Mouse (Mus musculus) layer of hippocampus, adult 8-10 months (tissue): ENCODE data around the gene Slk. TPM values are rescaled to one million over a fixed set of nuclear protein-coding genes. Genes with fewer than 3 reads are reported as not detected.

Source experiments
- DNase-seq, 2 experiments: peaks; one replicate each; pipeline ENCODE4 v3.0.0; 2022; ENCODE audit warnings: low spot score in 2 of 2
- total RNA-seq, 4 experiments: library from RNA; stranded (reverse); gene quantifications; 2 replicates each; pipeline ENCODE4 v1.2.4; 2022

Gene Slk
- 10 to 100 TPM; 58.0 to 64.1 (median 60.7) TPM for total RNA-seq

DNA sequence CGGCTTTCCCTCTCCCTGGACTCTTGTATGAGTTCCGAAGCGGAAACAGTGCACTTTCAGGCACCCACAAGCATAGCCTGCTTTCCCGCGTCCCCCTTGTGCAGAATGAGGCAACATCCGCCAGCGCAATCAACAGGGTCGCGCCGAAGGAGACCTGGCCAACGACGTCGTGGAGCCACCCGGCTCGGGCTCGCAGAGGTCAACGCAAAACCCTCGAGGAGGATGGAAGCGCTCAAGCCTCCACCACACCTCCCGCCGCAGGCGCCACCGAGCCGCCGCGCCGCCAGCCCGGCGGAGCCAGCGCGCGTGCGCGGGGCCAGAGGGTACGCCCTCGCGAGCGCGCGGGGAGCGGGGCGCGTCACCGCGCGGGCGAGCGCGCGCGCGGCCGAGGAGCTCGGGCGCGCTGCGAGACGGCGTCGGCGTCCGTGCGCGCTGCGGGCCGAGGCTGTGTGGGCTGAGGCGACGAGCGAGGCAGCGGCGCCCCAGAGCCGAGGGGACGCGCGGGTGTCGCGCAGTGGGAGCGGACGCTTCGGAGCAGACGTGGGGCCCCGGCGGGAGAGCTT lies at the start of gene Slk:
Gene Slk, plus strand, starts transcription at position 454 of the 563 bp plus-strand sequence.
- peak; percentile 53 to 72 for DNase-seq

- no peak for DNase-seq
Observed at GRCm38 (mm10) chr19:47531309-47531708, 48.2 kb upstream of the Slk start.

GRCm38 (mm10) chr19:47532449-47532848 lies 47.0 kb upstream of the Slk start:
- no peak for DNase-seq

DNA sequence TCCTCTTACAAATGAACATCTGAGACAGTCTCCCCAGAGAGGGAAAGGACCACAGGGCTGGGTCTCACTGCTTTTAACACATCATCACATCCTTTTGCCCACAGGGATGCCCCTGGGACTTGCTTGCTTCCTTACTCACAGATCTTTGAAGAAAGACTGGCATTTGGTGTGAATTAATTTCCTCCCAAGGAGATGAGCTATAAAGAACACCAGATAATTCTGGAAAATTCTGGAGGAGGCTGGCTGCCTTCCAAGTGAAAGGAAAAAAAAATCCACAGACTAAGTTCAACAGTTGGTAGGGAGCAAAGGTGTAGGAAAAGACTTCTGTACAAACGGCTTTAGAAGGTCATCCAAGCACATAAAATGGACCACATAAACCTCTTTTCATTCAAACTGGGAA lies 45.3 kb upstream of the Slk start:
- no peak for DNase-seq

DNA sequence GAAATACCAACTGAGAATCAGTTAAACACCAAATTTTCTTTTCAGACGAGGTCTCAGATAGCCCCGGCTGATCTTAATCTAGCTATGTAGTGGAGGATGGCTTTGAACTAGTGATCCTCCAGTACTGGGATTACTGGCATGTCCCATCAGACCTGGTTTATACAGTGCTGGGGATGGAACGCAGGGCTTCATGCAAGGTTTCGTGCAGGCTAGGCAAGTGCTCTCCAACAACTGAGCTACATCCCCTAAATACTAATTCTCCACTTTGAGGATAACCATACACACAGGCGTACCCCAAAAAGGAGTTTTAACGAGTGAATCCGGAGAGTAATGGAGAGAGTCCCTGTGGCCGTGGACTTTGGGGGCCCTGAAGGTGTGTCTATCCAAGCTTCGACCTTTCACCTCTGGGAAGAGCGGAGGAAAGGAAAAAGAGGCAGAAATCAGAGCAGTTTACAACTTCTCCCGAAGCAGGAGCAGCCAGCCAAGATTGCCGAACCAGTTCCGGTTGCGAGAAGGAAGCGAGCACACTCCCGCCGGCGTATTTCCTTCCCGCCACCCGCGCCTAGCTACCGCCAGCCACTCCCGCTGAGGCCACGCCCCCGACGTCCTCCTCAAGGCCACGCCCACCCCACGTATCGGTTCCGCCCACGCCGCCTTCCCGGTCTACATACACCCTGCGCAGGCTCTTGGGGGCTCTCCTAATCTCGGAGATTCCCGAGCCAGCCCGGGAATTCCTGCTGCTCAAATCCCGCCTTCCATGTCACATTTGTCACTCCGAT lies 42.8 kb upstream of the Slk start:
- peak; percentile 94 to 96 for DNase-seq

- no peak for DNase-seq
Observed at GRCm38 (mm10) chr19:47537300-47537792, 42.1 kb upstream of the Slk start, which contains the start of gene Stn1. Gene Stn1, minus strand, starts transcription at chr19:47537507.

GRCm38 (mm10) chr19:47537879-47538278 lies 41.6 kb upstream of the Slk start:
- DNase-seq, result no peak

DNA sequence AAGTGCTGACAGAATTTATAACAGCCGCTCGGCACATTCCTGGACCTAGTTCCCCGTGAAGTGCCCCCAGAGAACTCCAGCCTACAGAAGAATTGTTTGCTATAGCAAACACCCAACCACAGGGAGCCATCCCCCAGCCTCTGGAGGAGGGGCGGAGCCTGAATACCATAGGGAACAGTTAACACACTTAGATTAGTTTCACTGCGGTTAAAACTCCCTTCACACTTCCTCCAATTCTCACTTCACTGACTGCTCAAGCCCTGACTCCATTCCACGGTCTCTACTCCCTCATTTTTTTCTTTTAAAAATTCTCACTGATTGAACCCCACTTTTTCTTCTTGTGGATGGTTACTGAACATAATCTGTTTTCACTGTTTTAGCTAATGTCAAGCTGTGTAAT lies 40.7 kb upstream of the Slk start:
- DNase-seq, result no peak

DNA sequence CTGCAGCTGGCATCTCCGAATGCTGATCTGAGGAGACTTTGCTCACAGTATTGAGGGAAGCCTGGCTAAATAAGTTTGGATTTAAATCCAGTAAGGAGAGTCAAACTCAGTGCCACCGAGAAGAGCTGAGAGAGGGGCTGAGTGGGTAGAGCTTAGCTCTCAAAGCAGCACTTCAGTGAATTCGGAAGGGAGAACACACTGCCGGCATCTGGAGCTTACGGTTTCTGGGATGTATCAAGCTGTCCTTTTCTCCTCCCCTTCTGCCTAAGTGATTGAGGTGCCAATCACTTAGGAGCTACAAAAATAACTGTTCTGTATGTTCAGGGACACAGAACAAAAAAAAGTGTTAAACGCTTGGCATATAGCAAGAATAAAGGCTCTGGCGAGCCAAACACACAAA lies 37.0 kb upstream of the Slk start:
- no peak for DNase-seq

DNA sequence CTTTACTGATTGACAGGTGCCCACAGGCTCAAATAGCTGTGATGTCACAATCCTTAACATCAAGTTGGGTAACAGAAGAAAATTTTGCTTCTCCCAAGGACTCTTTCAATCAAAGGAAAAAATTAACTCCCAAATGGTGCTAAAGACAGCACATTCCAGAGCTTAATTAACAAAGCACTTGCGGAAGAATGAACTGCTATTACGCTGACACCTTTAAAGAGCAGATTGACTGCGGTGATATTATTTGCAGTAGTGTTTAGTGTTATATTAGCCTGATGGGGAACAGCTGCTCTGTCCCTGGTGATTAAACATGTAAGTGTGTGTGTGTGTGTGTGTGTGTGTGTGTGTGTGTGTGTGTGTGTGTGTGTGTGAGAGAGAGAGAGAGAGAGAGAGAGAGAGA lies 34.4 kb upstream of the Slk start:
- DNase-seq, result no peak

DNA sequence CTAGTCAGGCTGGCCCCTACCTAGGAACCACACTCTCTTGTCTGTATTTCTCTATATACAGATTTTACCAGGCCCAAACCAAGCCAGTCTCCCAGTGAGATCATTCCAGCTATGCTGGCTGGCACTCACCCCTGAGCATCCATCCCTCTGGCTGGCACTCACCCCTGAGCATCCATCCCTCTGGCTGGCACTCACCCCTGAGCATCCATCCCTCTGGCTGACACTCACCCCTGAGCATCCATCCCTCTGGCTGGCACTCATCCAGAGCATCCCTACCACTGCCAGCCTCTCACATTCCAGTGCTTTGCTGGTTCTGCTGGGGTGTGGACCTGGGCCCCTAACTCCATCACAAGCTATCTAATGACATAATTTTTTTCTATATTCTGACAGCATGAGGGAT lies 34.0 kb upstream of the Slk start:
- no peak for DNase-seq

DNA sequence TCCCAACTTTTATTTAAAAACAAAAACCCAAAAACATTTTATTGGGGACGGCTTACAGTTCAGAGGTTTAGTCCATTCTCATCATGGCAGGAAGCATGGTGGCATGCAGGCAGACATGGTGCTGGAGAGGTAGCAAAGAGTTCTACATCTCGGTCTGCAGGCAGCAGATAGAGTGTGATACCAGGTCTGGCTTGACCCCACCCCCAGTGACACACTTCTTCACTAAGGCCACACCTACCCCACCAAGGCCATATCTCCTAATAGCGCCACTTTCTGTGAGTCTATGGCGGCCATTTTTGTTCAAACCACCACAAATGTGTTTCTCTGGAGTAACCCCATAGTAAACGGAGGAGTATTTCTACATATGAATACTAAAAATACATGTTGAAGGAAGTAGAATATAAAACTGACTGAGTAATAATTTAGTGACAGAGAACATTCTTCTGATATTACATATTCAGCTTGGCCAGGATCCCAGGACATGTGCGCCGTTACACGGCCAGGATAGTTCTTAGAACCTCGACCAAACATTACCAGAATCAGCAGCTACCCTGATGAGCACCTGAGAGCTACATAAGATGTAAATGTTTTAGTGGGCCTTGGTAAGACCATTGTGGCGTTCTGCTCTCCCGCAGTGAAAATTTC lies 30.9 kb upstream of the Slk start:
- no peak for DNase-seq

DNA sequence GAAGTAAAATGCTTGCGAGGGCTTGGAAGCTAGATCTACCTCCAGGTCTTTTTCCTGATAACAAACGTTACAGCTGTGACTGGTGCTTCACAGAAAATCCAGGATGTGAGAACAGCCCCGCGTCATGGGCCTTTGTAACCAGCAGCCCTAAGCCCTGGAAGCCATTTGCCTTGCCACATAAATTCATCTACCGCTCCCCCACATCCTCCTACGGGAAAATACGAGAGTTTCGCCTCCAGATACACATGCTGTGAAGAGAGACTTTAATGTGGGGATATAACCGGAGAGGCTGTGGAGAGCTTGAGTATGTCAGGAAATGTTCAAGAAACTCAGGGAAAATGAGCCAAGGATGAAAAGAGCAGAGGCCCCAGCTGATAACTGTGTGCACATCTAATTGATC lies 30.3 kb upstream of the Slk start:
- DNase-seq, result no peak

DNA sequence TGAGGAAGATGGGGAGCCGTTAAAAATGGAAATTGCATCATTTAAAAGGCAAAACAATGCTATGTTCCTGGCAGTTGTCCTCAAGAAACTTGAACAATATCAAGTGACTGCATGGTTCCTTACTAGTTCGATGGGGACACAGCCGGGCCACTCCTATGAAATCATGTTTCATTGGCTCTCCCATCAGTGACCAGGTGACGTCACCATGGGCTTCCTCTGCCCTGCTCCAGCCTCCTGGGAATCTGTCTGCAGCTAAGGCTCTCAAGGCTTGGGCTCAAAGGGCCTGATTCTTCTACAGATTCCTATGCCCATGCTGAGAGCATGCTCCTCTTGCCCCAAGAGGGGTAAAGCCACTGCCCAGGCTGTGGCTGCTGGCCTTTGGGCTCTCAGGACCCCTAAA lies 29.9 kb upstream of the Slk start:
- no peak for DNase-seq

GRCm38 (mm10) chr19:47559145-47559544 lies 20.3 kb upstream of the Slk start:
- DNase-seq, result no peak

DNA sequence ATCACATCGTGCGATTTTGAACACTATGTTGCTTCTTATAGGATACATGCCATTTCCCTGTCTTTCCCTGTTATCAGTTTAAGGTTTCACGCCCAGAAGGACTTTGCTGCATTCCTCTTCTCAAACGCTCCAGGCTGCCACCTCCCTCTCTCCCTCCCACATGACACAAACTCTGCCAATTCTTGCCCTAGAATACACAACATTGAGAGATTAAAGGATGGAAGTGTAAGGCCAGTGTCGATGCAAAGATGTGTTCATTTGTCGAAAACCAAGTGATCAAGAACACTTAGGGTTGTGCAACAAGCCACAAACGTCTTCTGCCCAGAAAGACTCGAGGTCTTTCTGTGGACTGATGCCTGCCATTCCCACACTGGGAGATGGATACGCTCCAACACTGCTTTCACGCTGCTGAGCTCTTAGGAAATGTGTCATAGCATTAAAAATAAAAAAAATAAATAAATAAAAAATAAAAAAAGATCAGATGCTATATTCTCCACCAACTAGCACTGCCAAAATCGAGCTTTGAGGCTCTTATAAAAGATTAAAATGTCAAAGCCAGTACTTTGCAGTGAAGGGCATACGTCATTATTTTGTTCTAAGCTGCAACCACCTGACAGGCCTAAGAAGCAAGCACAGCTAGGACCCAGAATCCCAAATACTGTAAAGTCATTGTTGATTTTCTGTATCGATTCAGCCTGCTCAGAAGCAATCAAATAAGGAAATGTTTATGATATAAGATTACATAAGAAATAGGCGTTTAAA lies 19.5 kb upstream of the Slk start:
- peak in 1 of 2 experiments; percentile 30 for DNase-seq

- no peak for DNase-seq
Observed at GRCm38 (mm10) chr19:47560544-47561161, 18.8 kb upstream of the Slk start.

GRCm38 (mm10) chr19:47561996-47562441 lies 17.5 kb upstream of the Slk start:
- no peak for DNase-seq

DNA sequence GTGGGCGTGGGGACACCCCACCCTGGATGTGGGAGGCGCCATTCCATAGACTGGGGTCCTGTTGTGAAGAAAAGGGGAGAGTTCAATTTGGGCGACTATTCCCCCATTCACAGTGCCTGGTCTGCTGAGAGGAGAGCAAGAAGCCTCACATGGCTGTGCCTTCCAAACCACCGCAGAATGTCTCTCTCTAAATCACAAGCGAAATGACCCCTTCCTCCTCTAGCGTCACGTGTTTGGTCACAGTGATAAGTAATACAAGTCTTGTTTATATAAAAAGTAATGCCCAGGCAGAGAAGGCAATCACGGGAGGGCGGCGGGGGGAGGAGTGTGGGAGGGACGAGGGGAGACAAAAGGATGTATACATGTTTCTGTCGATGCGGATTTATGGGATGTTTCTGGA lies 15.8 kb upstream of the Slk start:
- no peak for DNase-seq

DNA sequence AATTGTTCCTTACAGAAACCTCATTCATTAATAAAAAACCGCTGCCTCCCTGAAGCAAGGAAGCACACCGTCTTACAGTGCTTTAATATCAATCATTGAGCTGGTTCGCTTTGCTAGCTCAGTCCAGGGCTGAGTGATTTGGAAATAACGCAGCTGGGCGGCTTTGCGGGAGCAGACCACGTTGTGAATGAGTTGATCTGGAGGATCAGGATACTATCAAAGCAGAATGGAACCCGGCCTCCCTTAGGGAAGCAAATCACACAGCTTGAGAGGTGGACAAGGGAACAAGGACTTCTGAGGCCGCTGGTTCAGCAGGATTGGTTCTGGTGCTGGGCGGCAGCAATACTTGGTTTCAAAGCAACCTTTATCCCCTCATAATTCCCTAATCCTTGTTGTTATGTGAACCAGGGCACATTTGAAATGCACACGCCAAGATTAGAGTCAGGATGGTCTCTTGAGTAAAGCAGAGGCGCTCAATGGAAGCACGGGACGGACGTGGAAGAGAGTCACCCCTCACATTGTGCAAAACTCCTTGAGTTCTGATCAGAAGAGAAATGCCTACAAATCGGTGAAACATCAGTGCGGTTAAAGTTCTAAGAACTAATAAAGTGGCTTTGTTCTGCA lies 14.3 kb upstream of the Slk start:
- DNase-seq, result no peak

DNA sequence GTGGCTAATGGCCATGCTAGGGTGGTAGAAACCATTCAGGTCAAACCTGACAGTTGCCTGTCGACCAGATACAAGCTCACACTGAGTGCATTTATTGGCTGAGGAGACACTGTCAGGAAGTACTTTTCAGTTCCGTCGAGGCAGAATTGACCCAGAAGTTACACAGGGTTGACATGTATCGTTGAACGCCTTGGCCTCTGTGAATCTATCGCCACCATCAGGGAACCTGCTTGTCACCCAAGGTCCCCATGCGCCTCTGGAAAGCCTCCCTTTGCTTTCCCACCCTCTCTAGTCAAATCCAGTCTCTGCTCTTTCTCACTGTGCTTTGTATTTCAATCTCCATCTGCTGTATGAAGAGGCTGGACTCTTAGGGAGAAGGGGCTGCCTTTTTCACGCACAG lies 13.5 kb upstream of the Slk start:
- no peak for DNase-seq
